Mouse (Mus musculus) R1 (cell line): ENCODE results near the gene Aak1.

Experiments
- DNase-seq: peaks from one replicate; pipeline ENCODE4 v3.0.0-alpha.2; 2018; ENCODE audit warnings: low read depth, low spot score

Gene Aak1

DNA sequence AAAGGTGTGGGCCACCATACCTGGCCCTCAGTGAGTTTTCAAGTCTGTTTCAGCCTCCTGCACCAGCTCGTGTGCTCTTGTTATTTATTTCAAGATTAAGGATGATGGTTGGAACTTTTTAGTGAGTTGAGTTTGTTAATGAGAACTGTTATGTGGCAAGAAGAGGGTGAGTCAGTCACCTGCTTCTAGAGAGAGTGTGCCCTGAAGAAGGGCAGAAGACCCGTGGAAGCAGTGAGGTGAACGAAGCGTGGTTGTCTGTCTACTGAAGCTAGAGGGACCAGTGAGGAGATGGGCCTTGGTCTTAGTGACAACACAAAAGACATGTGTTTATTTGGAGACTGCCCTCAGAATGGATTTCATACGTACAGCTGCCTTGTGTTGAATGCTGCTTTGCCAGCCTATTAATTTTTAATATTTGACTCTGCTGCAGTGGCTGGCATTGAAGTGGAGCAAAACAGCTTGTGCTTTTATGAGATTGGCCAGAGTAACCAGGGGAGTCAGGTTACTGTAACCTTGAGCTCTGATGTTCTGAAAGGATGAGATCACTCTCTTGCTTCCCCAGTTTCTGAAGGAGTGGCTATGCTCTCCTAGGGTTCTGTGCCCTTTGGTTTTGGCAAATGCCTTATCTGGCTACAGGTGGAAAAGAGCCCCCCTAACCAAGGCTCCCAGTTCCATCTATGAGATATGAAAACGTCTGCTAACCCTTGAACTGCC, 36.7 kb downstream of the Aak1 start:
- DNase-seq = no peak

DNA sequence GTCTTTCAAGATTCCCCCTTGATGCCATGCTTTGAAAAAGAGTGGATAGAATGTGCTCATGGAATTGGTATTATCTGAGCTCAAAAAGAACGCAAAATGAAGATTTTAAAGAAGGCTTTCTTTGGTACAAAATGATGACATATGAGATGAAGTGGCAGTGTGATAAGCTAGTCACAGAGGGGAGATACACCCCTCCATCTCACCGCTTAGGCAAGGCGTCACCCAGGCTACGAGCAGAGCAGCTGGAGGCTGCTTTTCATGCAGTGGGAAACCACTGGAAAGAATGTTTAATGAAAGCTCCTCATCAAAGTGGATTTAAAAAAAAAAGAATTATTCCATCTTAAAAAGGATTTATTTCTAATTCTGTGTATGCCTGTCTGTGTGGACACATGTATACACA, 37.5 kb downstream of the Aak1 start:
- no peak for DNase-seq

GRCm38 (mm10) chr6:86897520-86897919, 48.2 kb downstream of the Aak1 start:
- DNase-seq = no peak

DNA sequence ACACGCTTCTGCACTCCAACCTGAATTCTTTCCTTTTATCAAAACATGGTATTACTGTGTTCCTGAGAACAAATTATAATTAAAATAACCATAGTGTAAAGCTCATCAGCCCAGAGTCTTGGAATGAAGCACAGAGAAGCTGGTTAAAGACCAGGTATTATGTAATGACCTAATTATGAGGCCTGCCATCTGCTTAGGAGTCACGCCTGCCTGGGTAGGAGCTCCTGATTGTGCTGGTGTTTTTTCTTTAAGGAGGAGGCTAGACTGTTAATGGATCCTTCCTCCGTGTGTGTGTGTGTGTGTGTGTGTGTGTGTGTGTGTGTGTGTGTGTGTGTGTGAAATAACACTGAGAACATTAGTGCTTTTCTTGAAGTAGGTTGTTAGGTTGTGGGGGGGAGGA, 49.7 kb downstream of the Aak1 start:
- no peak for DNase-seq

- DNase-seq = no peak
These were observed 50.6 kb downstream of the Aak1 start for GRCm38 (mm10) chr6:86899965-86900364.

GRCm38 (mm10) chr6:86900546-86900945, 51.2 kb downstream of the Aak1 start:
- no peak for DNase-seq

DNA sequence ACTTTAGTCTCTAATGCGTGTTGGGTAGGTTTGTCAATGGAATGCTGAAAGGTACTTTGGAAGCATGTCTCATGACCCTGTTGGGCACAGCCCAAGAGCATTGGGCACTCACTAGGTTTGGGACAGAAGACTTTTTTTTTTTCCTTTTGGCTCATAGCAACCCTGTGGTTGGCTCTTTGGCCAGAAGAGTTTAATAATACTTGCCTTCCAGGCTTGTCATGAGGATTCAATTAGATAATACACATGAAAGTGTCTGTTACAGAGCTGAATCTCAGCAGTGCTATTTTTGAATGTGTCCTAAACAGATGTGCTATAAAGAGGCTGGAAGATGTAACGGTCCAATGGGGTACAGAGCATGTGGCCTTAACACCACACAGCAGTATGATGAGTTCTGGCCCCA, 56.2 kb downstream of the Aak1 start:
- no peak for DNase-seq

DNA sequence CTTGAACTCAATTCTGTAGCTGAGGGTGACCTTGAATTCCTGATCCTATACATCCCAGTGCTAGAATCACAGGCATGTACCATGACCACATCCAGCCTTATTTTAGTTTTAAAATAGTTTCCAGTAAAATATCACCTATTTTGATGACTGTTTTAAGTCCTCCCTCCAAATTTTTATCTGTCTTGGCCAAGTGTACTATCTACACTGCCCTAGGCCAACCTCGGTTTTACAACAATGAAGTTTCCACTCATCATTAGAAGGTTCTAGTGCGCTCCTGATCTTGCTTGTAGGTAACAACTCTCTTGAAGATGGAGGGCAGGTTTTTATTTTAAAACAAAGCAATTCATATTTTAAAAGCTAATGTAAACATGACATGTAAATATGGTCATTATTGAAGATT, 57.9 kb downstream of the Aak1 start:
- DNase-seq = no peak

GRCm38 (mm10) chr6:86908561-86909150, 59.3 kb downstream of the Aak1 start:
- peak; percentile 48 for DNase-seq

- no peak for DNase-seq
These were observed 60.6 kb downstream of the Aak1 start for GRCm38 (mm10) chr6:86909881-86910280.

DNA sequence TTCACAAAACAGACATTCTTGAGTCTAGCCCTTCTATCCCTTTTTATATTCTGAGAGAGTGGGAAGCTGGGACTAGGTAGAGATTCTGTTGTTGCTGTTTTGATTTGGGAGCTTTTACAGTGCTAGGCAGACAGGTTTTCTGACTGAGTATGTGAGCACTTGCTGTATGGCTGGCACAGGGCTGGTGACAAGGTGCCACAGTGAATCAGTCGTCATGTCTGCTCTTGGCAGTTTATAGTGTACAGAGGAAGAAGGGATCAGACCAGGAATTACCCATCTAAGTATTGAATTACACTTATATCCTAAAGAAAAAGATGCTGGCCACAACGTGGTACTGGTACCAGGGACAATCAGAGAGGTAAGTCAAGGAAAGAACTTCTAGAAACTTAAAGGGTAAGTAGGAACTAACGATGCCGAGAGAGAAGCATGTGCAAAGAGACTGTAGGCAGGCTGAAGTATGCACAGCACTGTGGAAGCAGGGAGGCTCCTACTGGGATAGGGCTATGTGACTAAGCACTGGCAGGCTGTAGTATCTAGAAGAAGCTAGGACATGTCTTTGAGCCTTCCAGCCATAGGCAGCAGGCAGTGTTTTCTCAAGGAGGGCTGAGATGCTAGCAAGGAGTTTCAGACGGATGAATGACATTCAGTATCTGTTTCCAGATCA, 67.0 kb downstream of the Aak1 start:
- no peak for DNase-seq

- DNase-seq = no peak
These were observed 67.9 kb downstream of the Aak1 start for GRCm38 (mm10) chr6:86917231-86917630.

DNA sequence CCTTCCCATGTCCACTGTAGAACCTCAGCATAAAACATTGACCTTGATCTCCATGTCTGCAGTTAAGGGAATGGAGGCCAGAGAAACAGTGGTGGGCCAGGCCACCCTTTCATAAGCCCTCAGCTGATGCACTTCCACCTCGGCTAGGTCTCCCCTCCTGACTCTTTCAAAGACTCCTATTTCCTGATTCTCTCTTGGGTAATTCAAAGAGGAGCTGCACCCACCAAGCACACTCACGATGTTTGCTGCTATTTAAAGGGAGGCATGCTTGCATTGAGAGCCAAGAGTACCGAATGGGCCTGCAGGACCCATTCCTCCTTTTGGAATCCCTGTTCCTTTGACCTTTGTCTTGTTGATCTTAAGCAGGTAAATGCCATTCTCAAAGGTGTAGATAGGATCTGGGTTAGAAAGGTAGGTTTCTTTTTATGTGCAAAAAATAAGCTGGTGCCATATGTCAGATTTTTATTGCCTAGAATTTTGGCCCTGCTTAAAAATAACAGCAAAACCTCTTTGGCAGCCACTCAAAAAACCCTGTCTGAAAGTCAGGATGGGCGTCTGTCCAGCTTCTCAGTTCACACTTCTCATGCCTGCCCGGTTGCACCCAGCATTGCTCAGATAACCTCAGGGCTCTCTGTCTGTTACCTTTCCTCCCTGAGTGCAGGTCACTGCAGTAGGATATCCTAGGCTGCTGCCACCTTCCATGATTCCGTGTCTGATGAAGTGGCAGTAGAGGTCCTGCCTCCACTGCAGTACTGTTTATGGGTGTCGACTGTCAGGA, 68.9 kb downstream of the Aak1 start:
- DNase-seq = no peak

DNA sequence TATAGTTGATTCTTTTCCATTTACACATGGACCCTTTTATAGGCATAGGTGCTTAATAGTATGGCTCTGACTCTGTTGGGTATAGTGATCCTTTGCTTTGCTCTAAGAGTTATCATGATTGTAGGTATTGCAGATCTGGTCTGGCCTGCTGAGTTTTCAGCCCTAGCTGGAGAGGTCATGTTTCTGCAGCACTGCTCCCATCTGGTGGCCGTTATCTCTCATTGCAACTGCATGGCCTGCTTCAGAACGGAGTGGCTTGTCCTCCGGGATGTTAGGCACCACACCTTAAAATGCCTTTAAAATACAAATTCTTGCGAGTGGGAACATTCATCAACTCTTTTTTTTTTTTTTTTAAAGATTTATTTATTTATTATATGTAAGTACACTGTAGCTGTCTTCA, 72.6 kb downstream of the Aak1 start:
- DNase-seq = peak; percentile 80

- DNase-seq = no peak
These were observed 75.4 kb downstream of the Aak1 start for GRCm38 (mm10) chr6:86924746-86925145.

DNA sequence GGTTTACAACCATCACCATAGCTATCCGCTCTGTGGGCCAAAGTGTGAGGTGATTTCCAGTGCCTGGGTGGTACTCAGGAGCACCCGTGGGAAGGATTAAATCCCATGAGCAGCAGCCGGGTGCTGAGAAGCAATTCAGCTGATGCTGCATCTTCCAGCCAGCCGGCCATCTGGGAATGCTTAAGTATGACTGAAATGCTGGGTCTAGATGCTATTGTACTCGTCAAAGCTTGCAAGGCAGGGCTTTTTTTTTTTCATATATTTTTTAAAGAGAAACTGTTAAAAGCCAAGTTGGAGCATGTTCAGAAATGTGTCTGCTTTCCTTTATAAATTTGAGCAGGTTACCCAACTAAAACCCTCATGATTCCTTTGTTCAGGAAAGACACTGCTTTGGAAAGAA, 85.2 kb downstream of the Aak1 start:
- no peak for DNase-seq

DNA sequence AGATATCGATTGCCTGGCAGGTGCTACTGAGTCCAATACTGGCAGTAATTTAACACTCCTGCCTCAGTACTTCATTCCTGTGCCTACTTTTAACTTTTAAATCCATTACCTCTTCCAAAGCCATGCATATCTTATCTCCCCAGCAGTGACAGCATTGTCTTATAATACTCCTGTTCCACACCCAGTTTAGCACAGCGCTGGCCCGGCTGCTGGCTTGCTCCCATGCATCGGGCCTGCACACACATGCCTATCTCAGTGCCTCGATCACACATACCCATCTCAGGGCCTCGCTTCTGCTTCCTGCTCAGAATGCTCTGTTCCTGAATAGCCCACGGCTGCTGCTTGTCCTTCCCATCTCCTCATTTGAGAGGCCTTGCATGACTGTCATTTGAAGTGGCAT, 90.5 kb downstream of the Aak1 start:
- DNase-seq = no peak

DNA sequence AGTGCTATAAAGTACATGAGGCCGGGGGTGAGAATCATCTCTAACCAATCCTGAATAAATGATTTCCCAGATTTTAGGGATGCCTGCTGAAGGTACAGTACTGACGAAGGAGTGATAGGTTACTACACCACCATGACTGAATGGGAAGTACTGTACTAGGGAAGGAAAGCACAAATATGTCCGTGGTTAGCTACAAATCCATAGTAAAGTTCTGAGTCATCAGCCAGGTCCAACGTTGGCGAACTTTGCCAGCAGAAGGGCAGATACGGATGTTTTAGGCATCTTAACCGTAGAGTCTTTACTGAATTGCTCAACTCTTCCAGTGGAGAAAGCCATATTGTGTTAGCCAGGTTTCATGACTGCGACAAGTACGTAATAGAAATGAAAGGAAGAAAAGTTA, 91.6 kb downstream of the Aak1 start:
- no peak for DNase-seq

DNA sequence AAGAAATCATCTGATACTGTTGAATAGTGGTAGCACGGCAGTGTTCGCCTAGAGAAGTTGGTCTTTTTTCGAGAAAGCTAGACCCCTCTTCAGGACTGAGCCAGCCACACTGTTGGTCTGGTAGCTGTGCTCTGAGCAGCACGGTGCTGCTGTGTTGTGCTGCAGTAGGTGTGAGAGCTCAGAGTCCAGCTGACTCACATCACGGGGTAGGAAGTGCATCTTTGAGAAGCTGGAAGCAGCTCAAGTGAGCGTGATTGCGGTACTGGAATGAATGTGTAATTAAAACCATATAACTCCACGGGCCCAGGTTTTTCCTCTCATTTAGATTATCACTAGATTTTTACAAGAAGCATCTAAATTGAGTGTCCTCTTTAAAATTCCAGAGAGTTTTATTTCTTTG, 97.8 kb downstream of the Aak1 start:
- no peak for DNase-seq

DNA sequence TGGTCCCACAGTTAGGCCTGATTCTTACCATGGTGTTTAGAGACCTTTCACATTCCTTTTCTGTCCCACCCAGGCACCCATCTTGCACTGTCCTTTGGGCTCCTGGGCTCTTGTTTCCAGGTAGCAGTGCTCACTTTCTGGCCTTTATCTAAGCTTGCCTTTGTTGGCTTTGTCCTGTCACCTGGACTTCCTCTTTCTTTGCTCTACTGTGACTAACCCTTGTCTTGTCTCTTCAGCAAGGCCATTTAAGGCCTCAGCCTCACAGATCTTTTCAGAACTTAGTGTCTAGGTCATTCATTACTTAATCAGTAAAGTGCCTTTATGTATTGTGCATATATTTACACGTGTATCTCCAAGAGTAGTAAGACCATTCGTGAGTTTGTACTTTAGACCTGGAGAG, 99.4 kb downstream of the Aak1 start:
- no peak for DNase-seq

DNA sequence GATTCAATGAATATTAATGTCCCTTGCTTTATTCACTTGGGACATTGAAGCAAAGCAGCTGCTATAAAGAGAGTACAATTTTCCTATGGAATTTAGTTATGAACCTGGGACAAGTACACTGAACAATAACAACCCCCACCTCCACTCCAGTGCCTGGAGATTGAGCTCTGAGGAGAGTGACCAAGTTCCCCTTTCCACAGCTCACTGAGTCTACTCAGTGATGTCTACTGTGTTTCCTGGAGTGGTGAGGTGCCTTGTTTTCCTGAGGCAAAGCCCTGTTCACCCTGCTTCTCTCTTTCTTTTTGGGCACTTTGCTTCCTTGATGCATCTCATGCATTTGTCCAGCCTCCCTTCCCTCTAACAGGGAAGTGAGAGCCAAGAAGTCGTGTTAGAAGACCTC, 100.8 kb downstream of the Aak1 start:
- peak; percentile 10 for DNase-seq

- DNase-seq = peak; percentile 96
These were observed 101.5 kb downstream of the Aak1 start for GRCm38 (mm10) chr6:86950733-86951255.
